Mouse (Mus musculus) cerebellum, postnatal 36 days (tissue): Measurements from ENCODE around the gene Mpv17l2.

Experiments used
- DNase-seq, 2 experiments: peaks; one replicate each; pipeline ENCODE4 v3.0.0; 2021 to 2022; ENCODE audit warnings: mixed read lengths in 2 of 2

Gene Mpv17l2

GRCm38 (mm10) chr8:70760775-70761406, at the start of gene Mpv17l2:
TSS of gene Mpv17l2 (minus strand) at chr8:70760946.
- DNase-seq = peak; percentile 94 to 95

- DNase-seq = no peak
These were observed 48.4 kb upstream of the Mpv17l2 start for GRCm38 (mm10) chr8:70808955-70809701.

GRCm38 (mm10) chr8:70808239-70808638, 47.5 kb upstream of the Mpv17l2 start, which contains the start of gene Il12rb1:
TSS of gene Il12rb1 (plus strand) at chr8:70808449.
- DNase-seq = no peak

- no peak for DNase-seq
These were observed 46.6 kb upstream of the Mpv17l2 start for GRCm38 (mm10) chr8:70807304-70807703.

GRCm38 (mm10) chr8:70806541-70806940, 45.8 kb upstream of the Mpv17l2 start:
- DNase-seq = no peak

GRCm38 (mm10) chr8:70804481-70805206, 43.9 kb upstream of the Mpv17l2 start, which contains the start of gene Mast3:
TSS of gene Mast3 (minus strand) at chr8:70805054.
- DNase-seq = peak; percentile 54 to 76

- DNase-seq = no peak
These were observed 43.2 kb upstream of the Mpv17l2 start for GRCm38 (mm10) chr8:70803761-70804480.

GRCm38 (mm10) chr8:70802786-70803510, 42.2 kb upstream of the Mpv17l2 start:
- DNase-seq = no peak

- DNase-seq = no peak
These were observed 41.1 kb upstream of the Mpv17l2 start for GRCm38 (mm10) chr8:70801830-70802229.

GRCm38 (mm10) chr8:70801156-70801555, 40.4 kb upstream of the Mpv17l2 start:
- DNase-seq = no peak

GRCm38 (mm10) chr8:70800648-70801047, 39.9 kb upstream of the Mpv17l2 start:
- no peak for DNase-seq

GRCm38 (mm10) chr8:70798281-70798680, 37.5 kb upstream of the Mpv17l2 start:
- DNase-seq = no peak

- peak; percentile 67 to 79 for DNase-seq
These were observed 36.6 kb upstream of the Mpv17l2 start for GRCm38 (mm10) chr8:70797081-70798070.

- DNase-seq = no peak
These were observed 35.8 kb upstream of the Mpv17l2 start for GRCm38 (mm10) chr8:70796403-70797080.

GRCm38 (mm10) chr8:70795370-70795769, 34.6 kb upstream of the Mpv17l2 start:
- no peak for DNase-seq

GRCm38 (mm10) chr8:70794215-70794614, 33.5 kb upstream of the Mpv17l2 start:
- DNase-seq = no peak

- peak in 1 of 2 experiments; percentile 67 for DNase-seq
These were observed 32.0 kb upstream of the Mpv17l2 start for GRCm38 (mm10) chr8:70792700-70793099.

GRCm38 (mm10) chr8:70791975-70792691, 31.4 kb upstream of the Mpv17l2 start:
- DNase-seq = peak; percentile 82 to 89

GRCm38 (mm10) chr8:70791294-70791701, 30.6 kb upstream of the Mpv17l2 start:
- DNase-seq = no peak
